Mouse (Mus musculus) liver, postnatal 0 days (tissue): ENCODE measurements around the gene Ppp1r9a.

Experiments
- CTCF ChIP-seq: sonication (generic); IDR thresholded peaks from 2 replicates; pipeline ENCODE4 v1.5.1; 2016; ENCODE audit warnings: antibody characterized with exemption, low read depth
- EP300 ChIP-seq: IDR thresholded peaks from 2 replicates; pipeline ENCODE4 v1.6.1; 2016; ENCODE audit warnings: antibody characterized with exemption, low read depth, mild to moderate bottlenecking

DNA sequence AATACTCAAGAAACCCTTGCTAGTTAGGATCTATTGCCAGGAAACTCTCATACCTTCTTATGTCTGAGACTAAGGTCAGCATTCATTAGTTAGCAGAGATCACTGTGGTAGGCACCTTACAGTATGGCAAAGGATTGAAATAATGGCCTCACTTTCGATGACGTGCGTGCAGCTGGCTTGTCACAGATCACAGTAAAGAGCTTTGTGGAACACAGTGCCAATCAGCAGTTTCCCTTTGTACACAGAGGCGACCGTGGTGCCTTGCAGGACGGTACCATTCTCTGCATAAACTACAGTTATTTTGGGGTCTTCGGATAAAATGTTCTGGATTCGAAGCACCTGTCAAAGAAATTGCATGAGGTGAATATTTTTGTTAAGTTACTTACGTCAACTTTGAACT is 265.4 kb downstream of the Ppp1r9a start:
- TF ChIP-seq CTCF = no peak
- no peak for TF ChIP-seq EP300
